Mouse (Mus musculus): Measurements from ENCODE around the gene Glt1d1.

DNA sequence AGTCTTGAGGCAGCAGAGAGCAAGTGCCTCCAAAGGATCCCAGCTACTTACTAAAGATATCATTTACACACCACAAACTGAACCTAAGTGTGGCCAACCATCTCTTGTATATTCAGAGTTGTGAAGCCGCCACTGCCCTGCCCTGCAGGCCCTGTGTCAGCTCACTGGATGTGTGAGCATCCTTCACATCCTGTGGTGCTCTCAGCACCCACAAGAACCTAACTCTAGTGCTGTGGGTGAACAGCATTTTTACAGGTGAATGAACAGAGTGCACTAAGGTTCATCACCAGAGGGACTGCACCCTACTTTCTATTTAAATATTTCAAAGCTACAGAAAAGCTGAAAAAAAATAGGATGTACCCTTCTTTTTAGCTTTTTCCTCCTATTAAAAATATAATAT, 20.2 kb upstream of the Glt1d1 start:
- TF ChIP-seq POLR2A (IDR thresholded peaks at IDR 0.05; ENCODE audit: extremely low read depth, insufficient read depth, low read length) (no peak), CTCF (IDR thresholded peaks at IDR 0.05; ENCODE audit: extremely low read depth, insufficient read depth, low read length) (no peak)
